Mouse (Mus musculus) E14TG2a.4 (cell line): ENCODE results near the gene Glb1.

Source experiments
- CTCF ChIP-seq: conservative IDR thresholded peaks from 2 replicates; pipeline ENCODE4 v1.5.1; 2014; ENCODE audit warnings: low read length
- NANOG ChIP-seq: IDR thresholded peaks from 2 replicates; pipeline ENCODE4 v1.6.1; 2014; ENCODE audit warnings: borderline replicate concordance, low read length, mixed read lengths
- POU5F1 ChIP-seq: IDR thresholded peaks from 2 replicates; pipeline ENCODE4 v1.6.1; 2014; ENCODE audit warnings: low read length, borderline replicate concordance

DNA sequence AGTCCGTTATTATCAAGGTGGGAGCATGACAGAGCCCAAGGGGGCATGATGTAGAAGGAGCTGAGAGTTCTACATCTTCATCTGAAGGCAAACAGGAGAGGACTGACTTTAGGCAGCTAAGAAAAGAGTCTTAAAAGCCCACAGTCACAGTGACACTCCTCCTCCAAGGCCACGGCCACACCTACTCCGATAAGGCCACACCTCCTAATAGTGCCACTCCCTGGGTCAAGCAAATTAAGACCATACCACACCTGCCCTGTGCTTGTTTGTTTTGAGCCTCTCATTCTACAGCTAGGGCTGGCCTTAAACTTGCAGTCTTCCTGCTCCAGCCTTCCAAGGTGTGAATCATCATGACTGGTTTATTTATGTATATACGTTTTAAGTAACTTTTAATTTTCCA, 5.6 kb upstream of the Glb1 start:
- TF ChIP-seq CTCF (no peak), POU5F1 (no peak), NANOG (no peak)
